Mouse (Mus musculus) liver, embryonic 14.5 days (tissue): ENCODE measurements at regions not wholly inside any gene's neighbourhood (a gene's known extent, or its start where the extent isn't known, plus 50 kb on each side); places are given as distances from the start of the nearest gene placed in this dataset.

Experiments used
- ATAC-seq: fragments of 200-750 bp; cut with Nextera tagmentation; 2 replicates; pipeline ENCODE4 v1.8.0; 2017; ENCODE audit warnings: moderate number of reproducible peaks, mild to moderate bottlenecking, moderate library complexity; ENCODE audit not compliant: insufficient read depth
- DNase-seq, 3 experiments: peaks; one replicate each; pipeline ENCODE4 v3.0.0-alpha.2; 2012 to 2013; ENCODE audit warnings: low read depth in 3 of 3, low spot score in 3 of 3
- H3K27ac ChIP-seq: fragments of 300-500 bp; sonication (generic); 2 replicates; pipeline ENCODE4 v1.5.1; 2014; ENCODE audit warnings: moderate library complexity, mild to moderate bottlenecking, control low read depth, inconsistent platforms
- H3K27me3 ChIP-seq: fragments of 300-500 bp; sonication (generic); 2 replicates; pipeline ENCODE4 v1.6.1; 2014; ENCODE audit warnings: mild to moderate bottlenecking, low read length, moderate library complexity; ENCODE audit not compliant: control insufficient read depth, insufficient read depth
- H3K36me3 ChIP-seq: fragments of 300-500 bp; sonication (generic); replicated peaks from 2 replicates; pipeline ENCODE4 v1.6.1; 2014; ENCODE audit warnings: low read depth; ENCODE audit not compliant: control insufficient read depth, insufficient read depth
- H3K4me1 ChIP-seq, 2 experiments: fragments of 200-500 bp in 1 of 2; fragments of 300-500 bp in 1 of 2; sonication (generic) in 1 of 2; replicated peaks; 2 replicates each; pipeline ENCODE4 v1.6.1; 2012 to 2014; ENCODE audit warnings: antibody characterized with exemption in 1 of 2, inconsistent platforms in 1 of 2, low read length in 1 of 2; ENCODE audit not compliant: control insufficient read depth in 2 of 2, insufficient read depth in 2 of 2
- H3K4me2 ChIP-seq: fragments of 300-500 bp; sonication (generic); 2 replicates; pipeline ENCODE4 v1.6.1; 2014; ENCODE audit warnings: low read depth, mild to moderate bottlenecking, control low read depth, moderate library complexity
- H3K4me3 ChIP-seq, 2 experiments: fragments of 200-500 bp in 1 of 2; fragments of 300-500 bp in 1 of 2; sonication (generic) in 1 of 2; 2 replicates each; pipeline ENCODE4 v1.5.1; 2012 to 2014; ENCODE audit warnings: low read depth in 2 of 2, low read length in 2 of 2, mild to moderate bottlenecking in 2 of 2, control low read depth in 1 of 2, inconsistent platforms in 1 of 2, moderate library complexity in 1 of 2; ENCODE audit not compliant: insufficient read depth in 1 of 2
- H3K9ac ChIP-seq: fragments of 300-500 bp; sonication (generic); replicated peaks from 2 replicates; pipeline ENCODE4 v1.6.1; 2014; ENCODE audit warnings: mild to moderate bottlenecking, control low read depth, moderate library complexity
- H3K9me3 ChIP-seq: fragments of 300-500 bp; sonication (generic); 2 replicates; pipeline ENCODE4 v1.6.1; 2016; ENCODE audit warnings: low read length, mixed read lengths; ENCODE audit not compliant: control insufficient read depth
- CTCF ChIP-seq: IDR thresholded peaks from 2 replicates; pipeline ENCODE4 v1.5.1; 2016; ENCODE audit warnings: antibody characterized with exemption, low read depth, control low read depth
- EP300 ChIP-seq: IDR thresholded peaks from 2 replicates; pipeline ENCODE4 v1.6.1; 2016; ENCODE audit warnings: antibody characterized with exemption, low read depth
- WGBS: fragments of 180-500 bp; shearing (Covaris S2); extraction: QIAGEN DNeasy Blood & Tissue Kit; methylation state at CpG from one replicate; pipeline ENCODE4 v1.1.7; 2014; ENCODE audit not compliant: insufficient replicate concordance; 5-methylcytosine and 5-hydroxymethylcytosine counted together

DNA sequence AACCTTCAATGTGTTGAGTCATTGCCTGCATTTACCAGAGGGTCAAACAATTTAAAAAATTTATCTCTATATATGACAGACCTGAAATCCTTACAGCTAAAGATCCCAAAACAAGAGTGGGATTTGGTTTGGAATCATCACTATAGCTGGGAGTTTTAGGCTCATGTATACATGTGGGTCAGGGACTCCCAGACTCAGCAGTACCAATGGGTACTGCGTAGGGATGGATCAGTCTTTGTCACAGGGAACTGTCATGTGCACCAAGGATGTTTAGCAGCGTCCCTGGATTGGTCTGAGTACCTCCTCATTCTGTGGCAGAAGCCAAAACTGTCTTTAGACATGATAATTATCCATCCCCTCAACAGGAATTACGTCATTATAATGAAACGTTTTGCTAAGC lies 250.2 kb upstream of the Clnk start:
- no peak overlapping the region for H3K27ac ChIP-seq
- no peak overlapping the region for H3K9ac ChIP-seq
- H3K36me3 ChIP-seq, result no peaks in the 10 kb centered on the region
- ATAC-seq, result no peak
- 55% methylated on average over 4 of the region's 4 CpGs for WGBS
- no peak overlapping the region for H3K4me2 ChIP-seq
- H3K27me3 ChIP-seq, result no peaks in the 10 kb centered on the region
- H3K9me3 ChIP-seq, result no peaks in the 10 kb centered on the region
- TF ChIP-seq CTCF (no peak), EP300 (no peak)
- no peak overlapping the region for H3K4me3 ChIP-seq
- DNase-seq, result no peak
- no peaks in the 10 kb centered on the region for H3K4me1 ChIP-seq

DNA sequence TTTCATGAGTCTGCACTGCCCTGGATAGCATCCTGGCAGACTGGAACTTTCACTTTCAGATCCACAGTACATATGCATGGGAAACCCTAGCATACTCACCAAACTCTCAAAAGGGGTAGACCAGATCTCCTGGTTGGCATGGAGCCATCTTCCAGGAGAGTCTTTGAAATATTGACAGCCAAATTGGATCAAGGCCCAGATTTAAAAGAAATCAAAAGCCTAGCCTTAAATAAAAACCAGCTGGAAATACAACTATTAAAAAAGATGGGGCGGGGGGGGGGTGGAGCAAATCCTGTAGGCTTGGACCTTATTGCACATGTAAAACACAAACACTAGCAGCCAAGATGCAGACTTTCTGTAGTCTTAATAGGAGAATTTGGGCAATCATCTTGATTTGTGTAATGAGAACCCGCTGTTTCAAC lies 249.7 kb upstream of the Clnk start:
- no peak for DNase-seq
- Histone ChIP-seq H3K36me3 (no peaks in the 10 kb centered on the region), H3K4me1 (no peaks in the 10 kb centered on the region), H3K9me3 (no peaks in the 10 kb centered on the region), H3K4me2 (no peak overlapping the region), H3K4me3 (no peak overlapping the region), H3K27ac (no peak overlapping the region), H3K9ac (no peak overlapping the region), H3K27me3 (no peaks in the 10 kb centered on the region)
- TF ChIP-seq EP300, result no peak
- no peak for TF ChIP-seq CTCF
- WGBS, result 49% methylated on average over 2 of the region's 2 CpGs
- no peak for ATAC-seq

DNA sequence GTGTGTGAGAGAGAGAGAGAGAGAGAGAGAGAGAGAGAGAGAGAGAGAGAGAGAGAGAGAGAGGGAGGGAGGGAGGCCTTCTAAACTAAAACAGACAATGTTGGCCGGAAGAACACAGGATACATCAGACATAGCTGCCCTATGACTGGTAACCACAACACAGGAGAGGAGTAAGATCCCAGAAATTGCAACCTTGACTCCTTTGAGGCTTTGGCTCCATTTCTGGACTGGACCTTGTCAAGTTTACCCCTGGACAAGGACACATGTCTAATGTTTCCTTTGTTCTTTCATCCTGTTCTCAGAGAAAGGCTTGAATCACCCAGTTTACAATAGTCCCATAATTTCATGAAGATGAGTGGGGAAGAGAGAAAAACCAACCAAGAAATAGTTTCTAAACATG lies 233.7 kb upstream of the Clnk start:
- H3K27ac ChIP-seq, result no peak overlapping the region
- DNase-seq (no peak), ATAC-seq (no peak)
- H3K27me3 ChIP-seq, result no peaks in the 10 kb centered on the region
- no peaks in the 10 kb centered on the region for H3K9me3 ChIP-seq
- no peak overlapping the region for H3K4me3 ChIP-seq
- no peak overlapping the region for H3K9ac ChIP-seq
- 56% methylated on average over 1 of the region's 1 CpGs for WGBS
- H3K36me3 ChIP-seq, result no peaks in the 10 kb centered on the region
- H3K4me1 ChIP-seq, result no peaks in the 10 kb centered on the region
- H3K4me2 ChIP-seq, result no peak overlapping the region
- TF ChIP-seq CTCF, result no peak
- no peak for TF ChIP-seq EP300

DNA sequence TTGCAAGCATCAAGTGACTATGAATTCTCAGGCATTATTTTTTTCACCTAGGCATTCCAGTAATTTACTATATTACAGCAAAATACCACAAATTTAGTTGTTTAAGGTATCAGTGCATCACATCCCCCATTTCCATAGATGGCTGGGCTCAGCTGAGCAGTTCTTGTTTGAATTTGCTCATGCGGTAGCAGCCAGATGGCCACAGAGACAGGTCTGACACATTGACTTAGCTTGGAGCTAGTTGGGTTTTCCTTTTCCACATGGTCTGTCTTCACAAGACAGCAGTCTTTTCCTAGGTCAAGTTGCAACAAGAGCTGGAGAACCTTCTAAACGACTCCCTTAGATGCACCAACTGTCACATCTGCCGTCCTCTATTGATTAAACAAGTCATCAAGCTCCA lies 232.9 kb upstream of the Clnk start:
- 63% methylated on average over 3 of the region's 3 CpGs for WGBS
- no peak overlapping the region for H3K4me3 ChIP-seq
- no peak for DNase-seq
- no peak overlapping the region for H3K9ac ChIP-seq
- TF ChIP-seq EP300 (no peak), CTCF (no peak)
- H3K4me2 ChIP-seq, result no peak overlapping the region
- no peak for ATAC-seq
- H3K36me3 ChIP-seq, result no peaks in the 10 kb centered on the region
- no peaks in the 10 kb centered on the region for H3K9me3 ChIP-seq
- no peak overlapping the region for H3K27ac ChIP-seq
- H3K4me1 ChIP-seq, result no peaks in the 10 kb centered on the region
- H3K27me3 ChIP-seq, result no peaks in the 10 kb centered on the region

DNA sequence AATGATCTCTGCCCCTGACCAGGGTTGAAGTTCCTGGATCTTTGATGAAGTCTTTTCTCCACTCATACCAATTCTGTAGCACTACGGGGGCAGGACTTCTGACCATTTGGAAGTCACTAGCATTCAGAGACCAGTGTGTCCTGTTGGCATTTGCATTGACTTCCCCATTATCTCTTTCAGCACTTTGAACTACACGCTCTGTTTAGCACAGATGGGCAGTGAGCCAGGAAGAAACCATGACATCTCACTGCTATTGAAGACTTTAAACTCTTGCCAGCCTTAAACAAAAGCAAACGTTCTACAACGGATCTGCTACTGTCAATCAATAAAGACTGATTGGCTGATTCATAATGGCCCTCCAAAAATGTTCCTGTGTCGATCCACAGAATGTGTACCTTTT lies 222.5 kb upstream of the Clnk start:
- WGBS, result 28% methylated on average over 5 of the region's 5 CpGs
- Histone ChIP-seq H3K4me2 (no peak overlapping the region), H3K4me3 (no peak overlapping the region), H3K4me1 (no peaks in the 10 kb centered on the region), H3K27ac (no peak overlapping the region), H3K36me3 (no peaks in the 10 kb centered on the region), H3K27me3 (no peaks in the 10 kb centered on the region), H3K9me3 (no peaks in the 10 kb centered on the region), H3K9ac (no peak overlapping the region)
- DNase-seq (no peak), ATAC-seq (no peak)
- TF ChIP-seq CTCF, result no peak
- TF ChIP-seq EP300, result no peak
